Mouse (Mus musculus) T-helper 17 cell (primary cell): ENCODE data around the gene Utp14a.
"Not testable (repeated sequence)": the region's sequence is repeated elsewhere in the genome, so short reads cannot be mapped to it uniquely, and the experiment has no call there.

Source experiments
- in situ Hi-C, 2 experiments: fragments of 300-600 bp; cut with MboI, MseI; formaldehyde crosslinking; loops; 1 replicate in 1 of 2; 2 replicates in 1 of 2; pipeline ENCODE4 v1.15.1; 2025; ENCODE audit warnings: high pct_unique_total_duplicates in 2 of 2

Gene Utp14a

GRCm38 (mm10) chrX:48256468-48257007 lies at the start of gene Utp14a:
Utp14a (plus strand) TSS chrX:48256862.
- in situ Hi-C loops: no loop called here

GRCm38 (mm10) chrX:48207761-48208487 lies 48.7 kb upstream of the Utp14a start:
- in situ Hi-C loops: no loop called here

GRCm38 (mm10) chrX:48208519-48209185 lies 48.0 kb upstream of the Utp14a start, which contains the start of gene Zdhhc9:
Zdhhc9 (minus strand) TSS chrX:48208878.
- in situ Hi-C loops: no loop called here

GRCm38 (mm10) chrX:48209746-48210145 lies 46.9 kb upstream of the Utp14a start:
- in situ Hi-C loops: not testable (repeated sequence)

- in situ Hi-C loops: no loop called here
Observed at GRCm38 (mm10) chrX:48219468-48219867, 37.2 kb upstream of the Utp14a start.

GRCm38 (mm10) chrX:48222706-48223105 lies 34.0 kb upstream of the Utp14a start:
- in situ Hi-C loops: no loop called here

- in situ Hi-C loops: no loop called here
Observed at GRCm38 (mm10) chrX:48226225-48226624, 30.4 kb upstream of the Utp14a start.

- in situ Hi-C loops: no loop called here
Observed at GRCm38 (mm10) chrX:48234417-48234816, 22.2 kb upstream of the Utp14a start.

- in situ Hi-C loops: no loop called here
Observed at GRCm38 (mm10) chrX:48255830-48256428, 733 bp upstream of the Utp14a start.

- in situ Hi-C loops: no loop called here
Observed at GRCm38 (mm10) chrX:48257011-48257410, 349 bp downstream of the Utp14a start.

GRCm38 (mm10) chrX:48271671-48272070 lies 15.0 kb downstream of the Utp14a start:
- in situ Hi-C loops: no loop called here

GRCm38 (mm10) chrX:48274634-48275033 lies 18.0 kb downstream of the Utp14a start:
- in situ Hi-C loops: no loop called here

- in situ Hi-C loops: no loop called here
Observed at GRCm38 (mm10) chrX:48278103-48278502, 21.4 kb downstream of the Utp14a start.

- in situ Hi-C loops: no loop called here
Observed at GRCm38 (mm10) chrX:48284386-48285005, 27.8 kb downstream of the Utp14a start.

GRCm38 (mm10) chrX:48285006-48285650 lies 28.5 kb downstream of the Utp14a start:
- in situ Hi-C loops: no loop called here

GRCm38 (mm10) chrX:48285651-48286021 lies 29.0 kb downstream of the Utp14a start:
- in situ Hi-C loops: no loop called here

GRCm38 (mm10) chrX:48286488-48286887 lies 29.8 kb downstream of the Utp14a start:
- in situ Hi-C loops: no loop called here

GRCm38 (mm10) chrX:48288008-48288407 lies 31.3 kb downstream of the Utp14a start:
- in situ Hi-C loops: no loop called here

- in situ Hi-C loops: loop anchor here in 1 of 2 experiments (10.0 kb wide), 1 partner anchor 1673 kb away; no protein-coding TSS in a partner anchor
Observed at GRCm38 (mm10) chrX:48291413-48291812, 34.8 kb downstream of the Utp14a start.

GRCm38 (mm10) chrX:48305356-48305755 lies 48.7 kb downstream of the Utp14a start:
- in situ Hi-C loops: no loop called here
